Mouse (Mus musculus) liver, embryonic 14.5 days (tissue): ENCODE measurements around the gene Net1. TPM values are rescaled to one million over a fixed set of nuclear protein-coding genes. Genes with fewer than 3 reads are reported as not detected.

ENCODE experiments used
- ATAC-seq: fragments of 200-750 bp; cut with Nextera tagmentation; 2 replicates; pipeline ENCODE4 v1.8.0; 2017; ENCODE audit warnings: moderate number of reproducible peaks, mild to moderate bottlenecking, moderate library complexity; ENCODE audit not compliant: insufficient read depth
- DNase-seq, 3 experiments: peaks; one replicate each; pipeline ENCODE4 v3.0.0-alpha.2; 2012 to 2013; ENCODE audit warnings: low read depth in 3 of 3, low spot score in 3 of 3
- H3K27ac ChIP-seq: fragments of 300-500 bp; sonication (generic); 2 replicates; pipeline ENCODE4 v1.5.1; 2014; ENCODE audit warnings: moderate library complexity, mild to moderate bottlenecking, control low read depth, inconsistent platforms
- H3K27me3 ChIP-seq: fragments of 300-500 bp; sonication (generic); 2 replicates; pipeline ENCODE4 v1.6.1; 2014; ENCODE audit warnings: mild to moderate bottlenecking, low read length, moderate library complexity; ENCODE audit not compliant: control insufficient read depth, insufficient read depth
- H3K36me3 ChIP-seq: fragments of 300-500 bp; sonication (generic); replicated peaks from 2 replicates; pipeline ENCODE4 v1.6.1; 2014; ENCODE audit warnings: low read depth; ENCODE audit not compliant: control insufficient read depth, insufficient read depth
- H3K4me1 ChIP-seq, 2 experiments: fragments of 200-500 bp in 1 of 2; fragments of 300-500 bp in 1 of 2; sonication (generic) in 1 of 2; replicated peaks; 2 replicates each; pipeline ENCODE4 v1.6.1; 2012 to 2014; ENCODE audit warnings: antibody characterized with exemption in 1 of 2, inconsistent platforms in 1 of 2, low read length in 1 of 2; ENCODE audit not compliant: control insufficient read depth in 2 of 2, insufficient read depth in 2 of 2
- H3K4me2 ChIP-seq: fragments of 300-500 bp; sonication (generic); 2 replicates; pipeline ENCODE4 v1.6.1; 2014; ENCODE audit warnings: low read depth, mild to moderate bottlenecking, control low read depth, moderate library complexity
- H3K4me3 ChIP-seq, 2 experiments: fragments of 200-500 bp in 1 of 2; fragments of 300-500 bp in 1 of 2; sonication (generic) in 1 of 2; 2 replicates each; pipeline ENCODE4 v1.5.1; 2012 to 2014; ENCODE audit warnings: low read depth in 2 of 2, low read length in 2 of 2, mild to moderate bottlenecking in 2 of 2, control low read depth in 1 of 2, inconsistent platforms in 1 of 2, moderate library complexity in 1 of 2; ENCODE audit not compliant: insufficient read depth in 1 of 2
- H3K9ac ChIP-seq: fragments of 300-500 bp; sonication (generic); replicated peaks from 2 replicates; pipeline ENCODE4 v1.6.1; 2014; ENCODE audit warnings: mild to moderate bottlenecking, control low read depth, moderate library complexity
- H3K9me3 ChIP-seq: fragments of 300-500 bp; sonication (generic); 2 replicates; pipeline ENCODE4 v1.6.1; 2016; ENCODE audit warnings: low read length, mixed read lengths; ENCODE audit not compliant: control insufficient read depth
- CTCF ChIP-seq: IDR thresholded peaks from 2 replicates; pipeline ENCODE4 v1.5.1; 2016; ENCODE audit warnings: antibody characterized with exemption, low read depth, control low read depth
- EP300 ChIP-seq: IDR thresholded peaks from 2 replicates; pipeline ENCODE4 v1.6.1; 2016; ENCODE audit warnings: antibody characterized with exemption, low read depth
- WGBS: fragments of 180-500 bp; shearing (Covaris S2); extraction: QIAGEN DNeasy Blood & Tissue Kit; methylation state at CpG from one replicate; pipeline ENCODE4 v1.1.7; 2014; ENCODE audit not compliant: insufficient replicate concordance; 5-methylcytosine and 5-hydroxymethylcytosine counted together
- polyA plus RNA-seq, 2 experiments: library from polyadenylated mRNA; depleted of rRNA in 1 of 2; stranded (reverse) in 1 of 2; unstranded in 1 of 2; fragments of >200 nt; fragmentation: Nextera tagmentation in 1 of 2; extraction: Ambion mirVana in 1 of 2; gene quantifications; 2 replicates each; pipeline versions ENCODE4 v1.2.1 to v1.2.3; 2012 to 2014

The Net1 gene
- polyA plus RNA-seq, 2 experiments, result 23.5 to 39.4 TPM

DNA sequence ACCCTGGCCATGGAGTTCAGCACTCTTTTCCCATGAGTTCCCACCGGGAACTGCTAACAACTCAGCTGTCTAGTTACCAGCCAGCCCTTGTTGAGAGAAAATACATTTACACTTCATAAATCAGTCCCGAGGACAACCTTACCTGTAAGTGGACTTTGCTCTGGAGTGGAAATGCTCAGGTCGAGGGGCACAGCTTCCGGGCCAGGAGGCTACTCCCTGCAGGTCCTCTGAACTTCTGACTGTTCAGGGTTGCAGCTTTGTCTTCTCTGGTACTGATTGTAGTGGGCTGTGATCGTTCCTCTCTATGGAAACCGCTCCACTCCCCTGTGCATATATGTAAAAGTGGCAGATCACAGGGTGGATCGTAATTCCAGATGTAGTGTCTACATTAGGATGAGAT is 26.7 kb upstream of the Net1 start:
- 50% methylated on average over 7 of the region's 7 CpGs for WGBS
- Histone ChIP-seq H3K4me1 (no peaks in the 10 kb centered on the region), H3K36me3 (no peaks in the 10 kb centered on the region), H3K4me3 (no peak overlapping the region), H3K27ac (no peak overlapping the region), H3K27me3 (no peaks in the 10 kb centered on the region), H3K9ac (no peak overlapping the region), H3K9me3 (no peaks in the 10 kb centered on the region), H3K4me2 (no peak overlapping the region)
- no peak for ATAC-seq
- TF ChIP-seq CTCF (no peak), EP300 (no peak)
- DNase-seq, result no peak

GRCm38 (mm10) chr13:3926046-3926445 is 8.0 kb upstream of the Net1 start:
- Histone ChIP-seq H3K9ac (no peak overlapping the region), H3K27ac (no peak overlapping the region), H3K9me3 (no peaks in the 10 kb centered on the region), H3K4me3 (no peak overlapping the region), H3K4me1 (no peaks in the 10 kb centered on the region), H3K27me3 (no peaks in the 10 kb centered on the region), H3K4me2 (no peak overlapping the region), H3K36me3 (no peaks in the 10 kb centered on the region)
- 63% methylated on average over 6 of the region's 6 CpGs for WGBS
- DNase-seq, result no peak
- no peak for TF ChIP-seq EP300
- no peak for TF ChIP-seq CTCF
- ATAC-seq, result no peak

- no peaks in the 10 kb centered on the region for H3K9me3 ChIP-seq
- no peak for DNase-seq
- H3K27ac ChIP-seq, result no peak overlapping the region
- 53% methylated on average over 6 of the region's 6 CpGs for WGBS
- H3K9ac ChIP-seq, result no peak overlapping the region
- no peaks in the 10 kb centered on the region for H3K27me3 ChIP-seq
- TF ChIP-seq CTCF, result no peak
- no peak for TF ChIP-seq EP300
- H3K4me2 ChIP-seq, result no peak overlapping the region
- no peak for ATAC-seq
- no peaks in the 10 kb centered on the region for H3K4me1 ChIP-seq
- H3K36me3 ChIP-seq, result no peaks in the 10 kb centered on the region
- no peak overlapping the region for H3K4me3 ChIP-seq
Observed at GRCm38 (mm10) chr13:3925632-3926031, 7.6 kb upstream of the Net1 start.

DNA sequence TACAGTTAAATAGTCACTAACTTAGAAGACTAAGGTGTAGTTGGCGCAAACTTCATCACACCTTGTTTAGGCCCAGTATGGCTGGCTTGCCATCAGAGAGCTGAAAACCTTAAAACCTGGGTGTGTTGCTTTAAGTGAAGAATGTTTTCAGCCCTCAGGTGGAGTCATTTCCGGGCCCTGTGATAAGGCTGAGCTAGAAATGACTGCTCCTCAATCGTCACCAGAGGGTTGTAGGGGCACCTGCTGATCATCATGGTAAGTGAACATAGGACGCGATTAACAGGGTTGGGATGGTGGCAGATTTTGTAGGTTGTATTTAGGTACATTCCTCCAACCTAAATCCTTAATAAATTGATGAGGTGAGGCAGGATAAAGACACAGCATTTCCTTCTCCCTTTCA is 6.5 kb upstream of the Net1 start:
- TF ChIP-seq CTCF (no peak), EP300 (no peak)
- Histone ChIP-seq H3K9ac (no peak overlapping the region), H3K36me3 (no peaks in the 10 kb centered on the region), H3K27me3 (no peaks in the 10 kb centered on the region), H3K4me2 (no peak overlapping the region), H3K4me3 (no peak overlapping the region), H3K4me1 (no peaks in the 10 kb centered on the region), H3K9me3 (no peaks in the 10 kb centered on the region), H3K27ac (no peak overlapping the region)
- 62% methylated on average over 5 of the region's 5 CpGs for WGBS
- DNase-seq (no peak), ATAC-seq (no peak)

DNA sequence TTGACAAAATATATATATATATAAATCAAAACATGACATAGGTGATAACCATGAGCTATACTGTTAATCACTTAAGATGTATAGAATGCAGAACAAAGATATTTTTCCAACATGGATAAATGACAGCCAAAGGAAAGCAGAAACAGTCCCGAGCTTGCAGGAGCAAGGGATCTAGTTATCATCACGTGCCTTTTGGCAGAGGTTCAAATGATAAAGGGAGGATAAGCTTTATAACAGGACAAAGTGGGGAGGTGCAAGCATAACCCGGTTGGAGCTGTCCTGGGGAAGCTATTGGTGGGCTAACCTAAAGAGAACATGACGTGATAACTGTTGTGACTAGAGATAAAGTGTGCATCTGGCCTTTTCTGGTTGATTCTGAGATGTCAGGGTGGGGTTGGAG is 4.5 kb downstream of the Net1 start:
- DNase-seq (no peak), ATAC-seq (no peak)
- H3K27ac ChIP-seq, result no peak overlapping the region
- H3K9ac ChIP-seq, result no peak overlapping the region
- H3K9me3 ChIP-seq, result no peaks in the 10 kb centered on the region
- no peaks in the 10 kb centered on the region for H3K27me3 ChIP-seq
- H3K4me3 ChIP-seq, result no peak overlapping the region
- WGBS, result 38% methylated on average over 4 of the region's 4 CpGs
- no peak for TF ChIP-seq CTCF
- TF ChIP-seq EP300, result no peak
- H3K4me2 ChIP-seq, result no peak overlapping the region
- peaks cover 3% of the 10 kb centered on the region for H3K36me3 ChIP-seq
- peaks cover 8% of the 10 kb centered on the region in 2 experiments for H3K4me1 ChIP-seq
